Mouse (Mus musculus) spleen, adult 2 months (tissue): ENCODE results near the gene Kcnk7.

Experiments used
- CTCF ChIP-seq: fragments of 200-500 bp; IDR thresholded peaks from 2 replicates; pipeline ENCODE4 v1.5.1; 2011; ENCODE audit warnings: mild to moderate bottlenecking, inconsistent platforms; ENCODE audit not compliant: insufficient read depth, insufficient read length, insufficient replicate concordance; ENCODE audit errors: extremely low read depth
- POLR2A ChIP-seq: fragments of 200-500 bp; IDR thresholded peaks from 2 replicates; pipeline ENCODE4 v1.6.1; 2011; ENCODE audit warnings: low read depth, low read length, inconsistent platforms

DNA sequence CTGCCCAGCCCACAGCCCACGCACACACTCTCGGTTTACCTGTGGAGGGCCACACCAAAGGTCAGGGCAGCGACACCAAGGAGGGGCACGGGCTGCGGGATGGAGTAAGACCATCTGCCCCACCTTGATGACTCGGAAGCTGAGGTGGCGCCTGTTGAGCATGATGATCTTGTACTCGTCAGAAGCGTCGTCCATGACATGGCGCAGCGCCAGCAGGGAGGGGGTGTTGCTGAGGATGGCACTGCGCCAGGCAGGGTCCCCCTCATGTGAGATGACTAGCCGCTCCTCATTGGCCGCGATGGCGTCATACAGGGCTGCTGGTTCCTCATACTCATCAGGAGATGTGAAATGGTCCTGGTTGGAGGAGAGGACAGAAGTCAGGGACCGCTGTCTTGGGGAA lies 37.8 kb upstream of the Kcnk7 start:
- TF ChIP-seq CTCF (no peak), POLR2A (no peak)
